Mouse (Mus musculus) adrenal gland, postnatal 25 days (tissue): ENCODE data around the gene Slc25a29. TPM values are rescaled to one million over a fixed set of nuclear protein-coding genes. Genes with fewer than 3 reads are reported as not detected.

Experiments
- DNase-seq: peaks from one replicate; pipeline ENCODE4 v3.0.0; 2021; ENCODE audit warnings: mixed read lengths
- microRNA-seq, 2 experiments: library from miRNA; unstranded; fragments of <30 nt; microRNA quantifications; one replicate each; pipeline ENCODE4 v1.2.0; 2021
- total RNA-seq: library from RNA; stranded (reverse); gene quantifications from 2 replicates; pipeline ENCODE4 v1.2.3, GENCODE M21; 2021

The Slc25a29 gene
- total RNA-seq, 1 experiment from 2014 or later: 25.5 TPM

- DNase-seq: peak; percentile 86
These were observed 41.5 kb downstream of the Slc25a29 start for GRCm38 (mm10) chr12:108794078-108794711.

GRCm38 (mm10) chr12:108793453-108793941 lies 42.2 kb downstream of the Slc25a29 start:
- peak; percentile 16 for DNase-seq

- peak; percentile 99 for DNase-seq
These were observed 42.9 kb downstream of the Slc25a29 start, which contains the start of gene Yy1 for GRCm38 (mm10) chr12:108792546-108793452. Yy1 (plus strand) TSS chr12:108792973.

- peak; percentile 83 for DNase-seq
These were observed 43.5 kb downstream of the Slc25a29 start for GRCm38 (mm10) chr12:108792152-108792545.

- DNase-seq: no peak
These were observed 48.4 kb downstream of the Slc25a29 start for GRCm38 (mm10) chr12:108787329-108787728.

- no peak for DNase-seq
These were observed 50.5 kb downstream of the Slc25a29 start for GRCm38 (mm10) chr12:108785161-108785560.

GRCm38 (mm10) chr12:108780108-108780877 lies 55.4 kb downstream of the Slc25a29 start:
- DNase-seq: no peak

Small RNA genes within 50 kb of the gene (microRNA-seq; reads per million reads assigned to microRNA genes)
- 61.1 to 88.2 reads per million in 2 experiments for gene Mir345

Other genes starting within 250 kb of the Slc25a29 start
- not detected in 2 replicates for gene Degs2, start 133.6 kb downstream of the Slc25a29 start, total RNA-seq
- gene Yy1, start 42.9 kb downstream of the Slc25a29 start, total RNA-seq: 77.9 and 100 TPM in 2 replicates
- gene Slc25a47, start 163 bp upstream of the Slc25a29 start, total RNA-seq: 16.1 and 21.0 TPM in 2 replicates
- 7.9 and 8.4 TPM in 2 replicates for gene Wdr25, start 57.7 kb upstream of the Slc25a29 start, total RNA-seq
- 54.6 and 64.0 TPM in 2 replicates for gene Wars, start 58.3 kb upstream of the Slc25a29 start, total RNA-seq
- gene Begain, start 232.3 kb upstream of the Slc25a29 start, total RNA-seq: 2.5 and 4.3 TPM in 2 replicates